Mouse (Mus musculus): ENCODE measurements around the gene Dgcr2. TPM values are rescaled to one million over a fixed set of nuclear protein-coding genes. Genes with fewer than 3 reads are reported as not detected.

Gene Dgcr2
- total and polyA plus RNA-seq, 2 experiments: 31.6 to 82.2 TPM

DNA sequence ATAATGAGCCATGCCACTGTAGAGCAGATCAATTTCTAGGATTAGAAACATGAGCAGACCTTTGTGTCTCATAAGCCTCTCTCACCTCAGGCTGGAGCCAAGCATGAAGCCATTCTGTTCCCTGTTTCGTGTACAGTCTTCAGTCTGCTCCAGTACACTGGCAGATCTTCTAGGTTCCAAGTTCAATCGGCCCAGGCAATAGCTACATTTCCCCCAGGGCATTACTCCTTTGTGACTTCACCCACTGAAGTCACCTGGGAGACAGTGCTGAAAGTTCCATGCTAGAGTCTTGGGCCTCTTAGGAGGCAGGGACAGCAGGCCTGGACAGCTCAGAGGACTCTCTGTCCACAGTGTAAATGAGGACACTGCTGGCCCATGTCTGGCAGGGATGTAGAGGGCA lies 4.4 kb downstream of the Dgcr2 start, which contains the start of gene Tssk1:
Tssk1 (plus strand) TSS at position 301 of the 400 bp plus-strand sequence.
- Histone ChIP-seq H3K36me3 (ENCODE audit: control insufficient read depth, insufficient read depth, low read length) (no peaks in the 10 kb centered on the region), H3K27me3 (ENCODE audit: control insufficient read depth, insufficient read depth, low read length) (no peaks in the 10 kb centered on the region), H3K4me3 (ENCODE audit: insufficient read depth, low read depth, low read length) (no peak within 1 kb of the TSS), H3K79me2 (ENCODE audit: control insufficient read depth, insufficient read depth, low read length) (peaks cover 19% of the 10 kb centered on the region; the same call in 1 of the 2 replicates), H3K27ac (replicated peaks; ENCODE audit: insufficient read depth, low read depth, low read length) (no peak within 1 kb of the TSS), H3K9ac (ENCODE audit: low read depth, low read length) (no peak within 1 kb of the TSS), H3K4me1 (ENCODE audit: control insufficient read depth, insufficient read depth, low read length) (peaks cover 13% of the 10 kb centered on the region)
- 41% methylated on average over 2 of the region's 2 CpGs for WGBS
- no peak for DNase-seq (ENCODE audit: extremely low read depth, low read depth, low spot score)
- no peak for TF ChIP-seq POLR2A (IDR thresholded peaks at IDR 0.05; ENCODE audit: extremely low read depth, insufficient read depth, low read length)
- TF ChIP-seq CTCF (IDR thresholded peaks at IDR 0.05; ENCODE audit: low read depth, low read length): no peak

DNA sequence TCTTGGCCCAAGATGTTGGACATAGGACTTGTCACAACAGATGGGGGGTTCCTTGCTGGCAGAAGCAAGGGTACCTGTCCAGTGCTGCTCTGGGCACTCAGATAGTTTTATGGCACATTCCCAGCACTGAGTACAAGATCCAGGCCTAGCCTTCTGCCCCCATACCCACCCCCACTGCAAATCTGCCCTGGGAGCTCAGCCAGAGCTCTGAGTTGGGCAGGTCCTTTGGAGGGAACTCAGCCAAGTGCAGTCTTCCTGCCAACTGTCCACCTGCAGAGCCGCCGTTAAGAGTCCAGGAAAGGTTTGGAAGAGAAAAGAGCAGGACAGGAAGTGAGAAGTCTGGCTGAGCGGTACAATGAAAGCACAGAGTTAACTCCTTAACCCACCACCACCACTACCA lies 5.8 kb downstream of the Dgcr2 start:
- Histone ChIP-seq H3K9ac (ENCODE audit: low read depth, low read length) (no peak overlapping the region), H3K79me2 (ENCODE audit: control insufficient read depth, insufficient read depth, low read length) (peaks cover 19% of the 10 kb centered on the region; the same call in 1 of the 2 replicates), H3K27ac (replicated peaks; ENCODE audit: insufficient read depth, low read depth, low read length) (peak overlapping the region; percentile 80), H3K36me3 (ENCODE audit: control insufficient read depth, insufficient read depth, low read length) (no peaks in the 10 kb centered on the region), H3K27me3 (ENCODE audit: control insufficient read depth, insufficient read depth, low read length) (no peaks in the 10 kb centered on the region), H3K4me3 (ENCODE audit: insufficient read depth, low read depth, low read length) (no peak overlapping the region), H3K4me1 (ENCODE audit: control insufficient read depth, insufficient read depth, low read length) (peaks cover 13% of the 10 kb centered on the region)
- WGBS: 7% methylated on average over 3 of the region's 3 CpGs
- TF ChIP-seq POLR2A (IDR thresholded peaks at IDR 0.05; ENCODE audit: extremely low read depth, insufficient read depth, low read length): no peak
- TF ChIP-seq CTCF (IDR thresholded peaks at IDR 0.05; ENCODE audit: low read depth, low read length): no peak
- peak; percentile 92 for DNase-seq (ENCODE audit: extremely low read depth, low read depth, low spot score)

DNA sequence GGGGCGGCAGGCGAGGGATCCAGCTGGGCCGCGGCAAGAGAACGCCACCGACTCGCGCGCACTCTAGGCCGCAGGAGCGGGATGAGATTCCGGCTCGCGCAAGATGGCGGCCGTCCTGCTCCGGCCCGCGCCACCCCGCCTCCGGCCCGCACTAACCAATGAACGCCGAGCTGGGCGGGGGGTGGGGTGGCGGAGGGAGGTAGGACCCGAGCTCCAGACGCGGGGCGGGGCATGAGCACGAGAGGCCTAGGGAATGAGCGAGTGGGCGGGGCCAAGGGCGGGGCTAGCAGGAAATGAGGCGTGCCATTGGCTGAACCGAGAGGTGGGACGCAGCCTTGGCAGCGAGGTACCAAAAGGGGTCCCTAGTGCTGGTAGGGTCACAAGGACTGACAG lies 6.8 kb downstream of the Dgcr2 start, which contains the start of gene Gm20518:
Gm20518 (minus strand) TSS at position 105 of the 393 bp plus-strand sequence.
- H3K79me2 ChIP-seq (ENCODE audit: control insufficient read depth, insufficient read depth, low read length): peaks cover 23% of the 10 kb centered on the region; the same call in 1 of the 2 replicates
- under 1% methylated on average over 38 of the region's 38 CpGs for WGBS
- H3K36me3 ChIP-seq (ENCODE audit: control insufficient read depth, insufficient read depth, low read length): no peaks in the 10 kb centered on the region
- peak within 1 kb of the TSS; percentile 90 for H3K27ac ChIP-seq (replicated peaks; ENCODE audit: insufficient read depth, low read depth, low read length)
- peaks cover 13% of the 10 kb centered on the region for H3K4me1 ChIP-seq (ENCODE audit: control insufficient read depth, insufficient read depth, low read length)
- no peak for TF ChIP-seq CTCF (IDR thresholded peaks at IDR 0.05; ENCODE audit: low read depth, low read length)
- TF ChIP-seq POLR2A (IDR thresholded peaks at IDR 0.05; ENCODE audit: extremely low read depth, insufficient read depth, low read length): peak; percentile 86
- peak; percentile 78 for DNase-seq (ENCODE audit: extremely low read depth, low read depth, low spot score)
- H3K4me3 ChIP-seq (ENCODE audit: insufficient read depth, low read depth, low read length): peak within 1 kb of the TSS; percentile 84
- H3K27me3 ChIP-seq (ENCODE audit: control insufficient read depth, insufficient read depth, low read length): no peaks in the 10 kb centered on the region
- H3K9ac ChIP-seq (ENCODE audit: low read depth, low read length): peak within 1 kb of the TSS; percentile 92

GRCm38 (mm10) chr16:17890917-17891566 lies 7.3 kb downstream of the Dgcr2 start:
- Histone ChIP-seq H3K27me3 (ENCODE audit: control insufficient read depth, insufficient read depth, low read length) (no peaks in the 10 kb centered on the region), H3K9ac (ENCODE audit: low read depth, low read length) (peak overlapping the region; percentile 92), H3K4me3 (ENCODE audit: insufficient read depth, low read depth, low read length) (peak overlapping the region; percentile 84), H3K4me1 (ENCODE audit: control insufficient read depth, insufficient read depth, low read length) (peaks cover 15% of the 10 kb centered on the region), H3K36me3 (ENCODE audit: control insufficient read depth, insufficient read depth, low read length) (no peaks in the 10 kb centered on the region), H3K79me2 (ENCODE audit: control insufficient read depth, insufficient read depth, low read length) (peaks cover 26% of the 10 kb centered on the region; the same call in 1 of the 2 replicates), H3K27ac (replicated peaks; ENCODE audit: insufficient read depth, low read depth, low read length) (peak overlapping the region; percentile 90)
- TF ChIP-seq POLR2A (IDR thresholded peaks at IDR 0.05; ENCODE audit: extremely low read depth, insufficient read depth, low read length) (0 out of 2 replicates have a peak, but pooled peaks have one; percentile 37), CTCF (IDR thresholded peaks at IDR 0.05; ENCODE audit: low read depth, low read length) (0 out of 2 replicates have a peak, but pooled peaks have one; percentile 3)
- DNase-seq (ENCODE audit: extremely low read depth, low read depth, low spot score): peak; percentile 87
- WGBS: 1% methylated on average over 44 of the region's 44 CpGs

GRCm38 (mm10) chr16:17890342-17890727 lies 8.0 kb downstream of the Dgcr2 start:
- peaks cover 33% of the 10 kb centered on the region; the same call in 1 of the 2 replicates for H3K79me2 ChIP-seq (ENCODE audit: control insufficient read depth, insufficient read depth, low read length)
- 48% methylated on average over 2 of the region's 2 CpGs for WGBS
- no peak overlapping the region for H3K27ac ChIP-seq (replicated peaks; ENCODE audit: insufficient read depth, low read depth, low read length)

More at GRCm38 (mm10) chr16:17890342-17890727, 8.0 kb downstream of the Dgcr2 start:
- Histone ChIP-seq H3K36me3 (ENCODE audit: control insufficient read depth, insufficient read depth, low read length) (no peaks in the 10 kb centered on the region), H3K4me1 (ENCODE audit: control insufficient read depth, insufficient read depth, low read length) (peaks cover 22% of the 10 kb centered on the region), H3K4me3 (ENCODE audit: insufficient read depth, low read depth, low read length) (no peak overlapping the region), H3K9ac (ENCODE audit: low read depth, low read length) (no peak overlapping the region), H3K27me3 (ENCODE audit: control insufficient read depth, insufficient read depth, low read length) (no peaks in the 10 kb centered on the region)
- no peak for DNase-seq (ENCODE audit: extremely low read depth, low read depth, low spot score)
- no peak for TF ChIP-seq POLR2A (IDR thresholded peaks at IDR 0.05; ENCODE audit: extremely low read depth, insufficient read depth, low read length)
- TF ChIP-seq CTCF (IDR thresholded peaks at IDR 0.05; ENCODE audit: low read depth, low read length): no peak
